Comparison of ENCODE assay signal across 23 mouse cellular contexts in genomic region chr17:34068864-34069263, GRCm38 (mm10). TPM values are rescaled to one million over a fixed set of nuclear protein-coding genes. Genes with fewer than 3 reads are reported as not detected.
DNase-seq lines count a peak whose midpoint lies in the region; ATAC-seq lines count a peak whose summit lies in the region.
"Had no signal": no experiment of that assay in that cellular context is flagged by ENCODE, and none has a peak within 500 bp of the region (broad histone marks: within the 10 kb centered on the region; RNA-seq: fewer than 3 reads in every experiment).

No protein-coding gene starts in this region.

- no peaks in the 10 kb centered on the region for H3K9me3 ChIP-seq in midbrain, embryonic 11.5 days (ENCODE audit: control insufficient read depth, low read length)
- H3K9me3 ChIP-seq: G1E; hindbrain, embryonic 15.5 days had no signal

- no peaks in the 10 kb centered on the region for H3K4me1 ChIP-seq in midbrain, embryonic 11.5 days (ENCODE audit: control insufficient read depth, insufficient read depth, low read length)
- H3K4me1 ChIP-seq: hindbrain, embryonic 15.5 days had no signal

- peak; percentile 37 for DNase-seq in 3134 (ENCODE audit: extremely low read depth, insufficient read length, low spot score)
- peak; percentile 63 for DNase-seq in Muller cell, postnatal 12 days (ENCODE audit: inconsistent ontology term)
- DNase-seq in fibroblast of lung, adult 2 months (ENCODE audit: low read depth): peak; percentile 40
- DNase-seq in midbrain, embryonic 11.5 days (ENCODE audit: low spot score, missing footprints): no peak
- DNase-seq in testis, postnatal 14 days (ENCODE audit: low spot score): no peak
- DNase-seq: adrenal gland, postnatal 10 days; B cell, adult 2 months; cerebellum, adult 11-12 months; cerebellum, adult 9-10 months; cerebellum, postnatal 25 days; gastrocnemius, postnatal 36 days; heart, adult 2 months had no signal

- H3K27me3 ChIP-seq in midbrain, embryonic 11.5 days (ENCODE audit: control insufficient read depth, insufficient read depth, low read length): no peaks in the 10 kb centered on the region

- H3K9ac ChIP-seq in midbrain, embryonic 11.5 days (ENCODE audit: low read length): no peak overlapping the region
- H3K9ac ChIP-seq: hindbrain, embryonic 15.5 days had no signal

- no peak overlapping the region for H3K4me3 ChIP-seq in midbrain, embryonic 11.5 days (ENCODE audit: low read depth, low read length)
- H3K4me3 ChIP-seq: heart, adult 2 months; hindbrain, embryonic 15.5 days had no signal

- H3K4me2 ChIP-seq in midbrain, embryonic 11.5 days: no peak overlapping the region
- H3K4me2 ChIP-seq: heart, embryonic 11.5 days; hindbrain, embryonic 15.5 days had no signal

- ATAC-seq in megakaryocyte, adult 5-6 weeks (ENCODE audit: poor library complexity, severe bottlenecking): 0 out of 2 replicates have a peak, but pooled peaks have one; percentile 11
- ATAC-seq in frontal cortex, adult (ENCODE audit: low TSS enrichment): no peak
- ATAC-seq in midbrain, embryonic 11.5 days (ENCODE audit: low FRiP score): no peak
- ATAC-seq: CD4-positive, CD25-positive, alpha-beta regulatory T cell, adult 4 months; forebrain, embryonic 14.5 days; inflammation-experienced regulatory T-cells, adult 6 months; intestine, postnatal 0 days had no signal

- H3K36me3 ChIP-seq in midbrain, embryonic 11.5 days (ENCODE audit: control insufficient read depth, insufficient read depth, low read length): no peaks in the 10 kb centered on the region; the same call in 1 of the 2 replicates
- H3K36me3 ChIP-seq: G1E; hindbrain, embryonic 15.5 days had no signal

- 56% methylated on average over 3 of the region's 3 CpGs for WGBS in midbrain, embryonic 11.5 days

- no peak overlapping the region for H3K27ac ChIP-seq in midbrain, embryonic 11.5 days (ENCODE audit: low read depth, low read length)
- H3K27ac ChIP-seq: heart, adult 2 months; hindbrain, embryonic 15.5 days had no signal

RNA-seq across cellular contexts. Expression of gene H2-Oa, which starts 23.3 kb away (rescaled TPM):
- total RNA-seq in megakaryocyte, adult 5-6 weeks (2015): 10.0 and 10.8 TPM in 2 replicates
- 3.7 and 6.9 TPM in 2 replicates for total RNA-seq in megakaryocyte, adult 5-6 weeks (2017)
- polyA plus RNA-seq in midbrain, embryonic 11.5 days (2014; fragmentation: Nextera tagmentation; extraction: Ambion mirVana): 0.19 and 0.33 TPM in 2 replicates
- total RNA-seq: gastrocnemius, adult 8-10 months; gastrocnemius, postnatal 36 days; heart, postnatal 25 days had no signal
- polyA plus RNA-seq: G1E had no signal

RNA-seq across cellular contexts. Expression of gene Col11a2, which starts 29.6 kb away (rescaled TPM):
- 0.36 and 0.87 TPM in 2 replicates for total RNA-seq in megakaryocyte, adult 5-6 weeks (2015)
- 1.2 and 1.5 TPM in 2 replicates for total RNA-seq in megakaryocyte, adult 5-6 weeks (2017)
- polyA plus RNA-seq in midbrain, embryonic 11.5 days (2014; fragmentation: Nextera tagmentation; extraction: Ambion mirVana): 0.52 and 1.4 TPM in 2 replicates

RNA-seq across cellular contexts. Expression of gene Rxrb, which starts 37.3 kb away (rescaled TPM):
- total RNA-seq in megakaryocyte, adult 5-6 weeks (2015): 19.6 and 23.4 TPM in 2 replicates
- 23.7 and 27.2 TPM in 2 replicates for total RNA-seq in megakaryocyte, adult 5-6 weeks (2017)
- 17.2 and 17.9 TPM in 2 replicates for polyA plus RNA-seq in midbrain, embryonic 11.5 days (2014; fragmentation: Nextera tagmentation; extraction: Ambion mirVana)

RNA-seq across cellular contexts. Expression of gene Slc39a7, which starts 37.4 kb away (rescaled TPM):
- total RNA-seq in megakaryocyte, adult 5-6 weeks (2015): 5.4 and 6.4 TPM in 2 replicates
- 72.5 and 83.1 TPM in 2 replicates for total RNA-seq in megakaryocyte, adult 5-6 weeks (2017)
- 85.1 and 97.4 TPM in 2 replicates for polyA plus RNA-seq in midbrain, embryonic 11.5 days (2014; fragmentation: Nextera tagmentation; extraction: Ambion mirVana)

RNA-seq across cellular contexts. Expression of gene H2-Ke6, which starts 41.0 kb away (rescaled TPM):
- total RNA-seq in megakaryocyte, adult 5-6 weeks (2015): 67.7 and 84.3 TPM in 2 replicates
- total RNA-seq in megakaryocyte, adult 5-6 weeks (2017): 34.6 and 35.5 TPM in 2 replicates
- polyA plus RNA-seq in midbrain, embryonic 11.5 days (2014; fragmentation: Nextera tagmentation; extraction: Ambion mirVana): 95.4 and 99.0 TPM in 2 replicates

Comparison
In these comparisons a context has a peak if more than half of its experiments do, and no peak if none do; other contexts are left out.
1. DNase-seq: peak in 3134 (single experiment), Muller cell, postnatal 12 days (single experiment) and fibroblast of lung, adult 2 months (single experiment); none in midbrain, embryonic 11.5 days (single experiment) and testis, postnatal 14 days (single experiment).